Mouse (Mus musculus) kidney, adult 2 months (tissue): Measurements from ENCODE around the gene Nfe2l2. TPM values are rescaled to one million over a fixed set of nuclear protein-coding genes. Genes with fewer than 3 reads are reported as not detected.

Experiments used
- DNase-seq: peaks from one replicate; pipeline ENCODE4 v3.0.0; 2021
- H3K27ac ChIP-seq: fragments of 200-500 bp; 2 replicates; pipeline ENCODE4 v1.5.1; 2012; ENCODE audit warnings: low read depth, low read length, control low read depth, inconsistent platforms; ENCODE audit not compliant: insufficient read depth
- H3K27me3 ChIP-seq: fragments of 200-500 bp; replicated peaks from 2 replicates; pipeline ENCODE4 v1.6.1; 2012; ENCODE audit warnings: mild to moderate bottlenecking, moderate library complexity, low read length, inconsistent platforms; ENCODE audit not compliant: control insufficient read depth, insufficient read depth
- H3K36me3 ChIP-seq: fragments of 200-500 bp; 2 replicates; pipeline ENCODE4 v1.6.1; 2012; ENCODE audit warnings: mild to moderate bottlenecking, moderate library complexity, low read length, inconsistent platforms; ENCODE audit not compliant: control insufficient read depth, insufficient read depth
- H3K4me1 ChIP-seq: fragments of 200-500 bp; 2 replicates; pipeline ENCODE4 v1.6.1; 2011; ENCODE audit warnings: low read length; ENCODE audit not compliant: control insufficient read depth, insufficient read depth
- H3K4me3 ChIP-seq: fragments of 200-500 bp; 2 replicates; pipeline ENCODE4 v1.5.1; 2011; ENCODE audit warnings: mild to moderate bottlenecking, low read depth, low read length, control low read depth; ENCODE audit not compliant: insufficient read depth
- CTCF ChIP-seq: fragments of 200-500 bp; conservative IDR thresholded peaks from 2 replicates; pipeline ENCODE4 v1.5.1; 2011; ENCODE audit warnings: low read depth, mild to moderate bottlenecking, control low read depth, low read length, moderate library complexity, mixed read lengths; ENCODE audit not compliant: insufficient read depth, insufficient read length
- POLR2A ChIP-seq: fragments of 200-500 bp; IDR thresholded peaks from one replicate; pipeline ENCODE4 v1.6.1; 2011; ENCODE audit warnings: low read depth, low read length, control low read depth
- WGBS: fragments of 180-500 bp; shearing (Covaris S2); methylation state at CpG from one replicate; pipeline ENCODE4 v1.1.7; 2018; 5-methylcytosine and 5-hydroxymethylcytosine counted together
- polyA plus RNA-seq: library from polyadenylated mRNA; depleted of rRNA; stranded (reverse); fragments of >200 nt; gene quantifications from 2 replicates; pipeline ENCODE4 v1.2.3, GENCODE M21; 2012

Gene Nfe2l2
- polyA plus RNA-seq, 1 experiment: 58.0 TPM

- DNase-seq: no peak
- H3K27ac ChIP-seq: no peak overlapping the region
- no peak overlapping the region for H3K4me3 ChIP-seq
- no peaks in the 10 kb centered on the region for H3K36me3 ChIP-seq
- 88% methylated on average over 3 of the region's 3 CpGs for WGBS
- H3K4me1 ChIP-seq: peaks cover 3% of the 10 kb centered on the region; the same call in 1 of the 2 replicates
- H3K27me3 ChIP-seq: no peaks in the 10 kb centered on the region
- TF ChIP-seq CTCF (no peak), POLR2A (no peak)
Observed at GRCm38 (mm10) chr2:75713083-75713482, 8.6 kb upstream of the Nfe2l2 start.

GRCm38 (mm10) chr2:75707420-75707819, 3.0 kb upstream of the Nfe2l2 start:
- Histone ChIP-seq H3K36me3 (no peaks in the 10 kb centered on the region), H3K4me1 (peaks cover 7% of the 10 kb centered on the region; the same call in 1 of the 2 replicates), H3K27ac (no peak overlapping the region), H3K4me3 (no peak overlapping the region), H3K27me3 (no peaks in the 10 kb centered on the region)
- WGBS: 14% methylated on average over 1 of the region's 1 CpGs
- DNase-seq: no peak
- TF ChIP-seq POLR2A (no peak), CTCF (0 out of 2 replicates have a peak, but pooled peaks have one; percentile 16)

- H3K36me3 ChIP-seq: no peaks in the 10 kb centered on the region
- H3K27ac ChIP-seq: no peak overlapping the region
- 50% methylated on average over 5 of the region's 5 CpGs for WGBS
- DNase-seq: no peak
- TF ChIP-seq CTCF (no peak), POLR2A (no peak)
- H3K4me1 ChIP-seq: peaks cover 11% of the 10 kb centered on the region
- H3K27me3 ChIP-seq: no peaks in the 10 kb centered on the region
- no peak overlapping the region for H3K4me3 ChIP-seq
Observed at GRCm38 (mm10) chr2:75706435-75706834, 2.0 kb upstream of the Nfe2l2 start.

- H3K4me1 ChIP-seq: peaks cover 14% of the 10 kb centered on the region
- peak; percentile 79 for DNase-seq
- 13% methylated on average over 19 of the region's 19 CpGs for WGBS
Observed at GRCm38 (mm10) chr2:75705162-75705752, 816 bp upstream of the Nfe2l2 start.

GRCm38 (mm10) chr2:75703375-75704181, 863 bp downstream of the Nfe2l2 start:
- H3K36me3 ChIP-seq: no peaks in the 10 kb centered on the region; the same call in 1 of the 2 replicates
- 1% methylated on average over 62 of the region's 62 CpGs for WGBS
- H3K4me1 ChIP-seq: peaks cover 24% of the 10 kb centered on the region
- DNase-seq: peak; percentile 98
- no peaks in the 10 kb centered on the region for H3K27me3 ChIP-seq
- no peak for TF ChIP-seq CTCF
- TF ChIP-seq POLR2A: peak; percentile 88
- peak overlapping the region; percentile 74 for H3K4me3 ChIP-seq
- H3K27ac ChIP-seq: peak overlapping the region; percentile 99

More at GRCm38 (mm10) chr2:75705162-75705752, 816 bp upstream of the Nfe2l2 start:
- no peaks in the 10 kb centered on the region; the same call in 1 of the 2 replicates for H3K36me3 ChIP-seq
- H3K27ac ChIP-seq: peak overlapping the region; percentile 95
- no peaks in the 10 kb centered on the region for H3K27me3 ChIP-seq
- peak overlapping the region; percentile 74 for H3K4me3 ChIP-seq
- TF ChIP-seq POLR2A: no peak
- no peak for TF ChIP-seq CTCF

GRCm38 (mm10) chr2:75702588-75702976, 1.9 kb downstream of the Nfe2l2 start:
- no peak for TF ChIP-seq CTCF
- DNase-seq: peak; percentile 78
- no peaks in the 10 kb centered on the region; the same call in 1 of the 2 replicates for H3K36me3 ChIP-seq
- H3K27ac ChIP-seq: peak overlapping the region; percentile 99
- WGBS: 1% methylated on average over 5 of the region's 5 CpGs
- H3K27me3 ChIP-seq: no peaks in the 10 kb centered on the region
- peaks cover 31% of the 10 kb centered on the region for H3K4me1 ChIP-seq
- peak overlapping the region; percentile 74 for H3K4me3 ChIP-seq
